Mouse (Mus musculus): ENCODE measurements around the gene Vmn2r11.
"Not testable (repeated sequence)": the region's sequence is repeated elsewhere in the genome, so short reads cannot be mapped to it uniquely, and the experiment has no call there.

Vmn2r11 gene

DNA sequence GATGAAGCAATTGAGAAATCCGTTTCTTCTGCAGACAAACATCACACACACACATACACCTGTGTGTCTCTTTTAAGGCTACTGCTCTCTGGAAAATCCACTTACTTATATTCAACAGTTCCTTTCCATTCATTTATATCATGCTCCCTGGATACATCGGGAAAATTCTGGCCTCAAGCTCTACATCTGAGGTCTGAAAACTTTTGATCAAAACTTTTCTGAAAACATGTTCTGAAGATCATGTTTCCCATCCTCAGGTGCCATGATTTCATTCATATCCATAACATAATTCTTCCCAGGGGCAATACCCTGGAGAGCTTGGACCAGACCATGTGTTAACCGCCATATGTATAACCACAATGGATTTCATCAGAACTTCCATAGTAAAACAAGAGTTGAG lies at the start of gene Vmn2r11:
Gene Vmn2r11, minus strand, starts transcription at position 101 of the 400 bp plus-strand sequence.
- not testable (repeated sequence) for DNase-seq

GRCm38 (mm10) chr5:109097850-109098249 lies 38.5 kb upstream of the Vmn2r11 start, which contains the start of gene Vmn2r12:
TSS of gene Vmn2r12 (minus strand) at chr5:109097950.
- DNase-seq, result not testable (repeated sequence)

- DNase-seq, result not testable (repeated sequence)
Measured at GRCm38 (mm10) chr5:109096482-109096881, 37.1 kb upstream of the Vmn2r11 start.

GRCm38 (mm10) chr5:109072016-109072415 lies 12.6 kb upstream of the Vmn2r11 start:
- DNase-seq, result not testable (repeated sequence)

- DNase-seq, result no peak
Measured at GRCm38 (mm10) chr5:109055286-109055685, 4.1 kb downstream of the Vmn2r11 start.

DNA sequence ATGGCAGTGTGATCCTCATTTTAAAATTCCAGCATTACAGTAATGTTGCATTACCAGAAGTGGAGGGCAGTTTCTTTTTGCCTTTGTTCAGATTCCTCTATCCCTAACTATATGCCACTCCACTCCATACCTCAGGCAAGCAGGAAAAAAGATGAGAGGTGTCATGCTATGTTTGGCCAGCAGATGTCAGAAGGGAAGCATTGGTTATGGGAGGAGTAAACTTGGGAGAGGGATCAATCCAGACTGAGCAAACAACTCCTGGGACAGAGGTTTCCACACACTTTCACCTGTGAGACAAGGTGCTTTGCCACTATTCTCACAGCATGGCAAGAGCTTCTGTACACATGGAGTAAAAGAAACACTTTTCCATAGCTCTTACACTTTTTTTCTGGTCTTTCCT lies 26.8 kb downstream of the Vmn2r11 start:
- no peak for DNase-seq

DNA sequence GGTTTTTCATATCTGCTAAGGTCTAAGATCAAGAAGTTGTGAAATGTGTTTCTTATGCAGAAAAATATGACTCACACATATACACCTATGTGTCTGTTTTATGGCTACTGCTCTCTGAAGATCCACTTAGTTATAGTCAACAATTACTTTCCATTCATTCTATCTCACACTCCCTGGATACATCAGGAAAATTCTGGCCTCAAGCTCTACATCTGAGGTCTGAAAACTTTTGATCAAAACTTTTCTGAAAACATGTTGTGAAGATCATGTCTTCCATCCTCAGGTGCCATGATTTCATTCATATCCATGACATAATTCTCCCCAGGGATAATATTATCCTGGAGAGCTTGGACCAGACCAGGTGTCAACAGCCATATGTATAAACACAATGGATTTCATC lies 52.9 kb downstream of the Vmn2r11 start, which contains the start of gene Vmn2r10:
Gene Vmn2r10, minus strand, starts transcription at position 101 of the 400 bp plus-strand sequence.
- not testable (repeated sequence) for DNase-seq

All from B cell, adult 2 months (primary cell).